Mouse (Mus musculus) liver, embryonic 14.5 days (tissue): ENCODE data around the gene Arnt2.

Experiments
- CTCF ChIP-seq: IDR thresholded peaks from 2 replicates; pipeline ENCODE4 v1.5.1; 2016; ENCODE audit warnings: antibody characterized with exemption, low read depth, control low read depth
- EP300 ChIP-seq: IDR thresholded peaks from 2 replicates; pipeline ENCODE4 v1.6.1; 2016; ENCODE audit warnings: antibody characterized with exemption, low read depth

DNA sequence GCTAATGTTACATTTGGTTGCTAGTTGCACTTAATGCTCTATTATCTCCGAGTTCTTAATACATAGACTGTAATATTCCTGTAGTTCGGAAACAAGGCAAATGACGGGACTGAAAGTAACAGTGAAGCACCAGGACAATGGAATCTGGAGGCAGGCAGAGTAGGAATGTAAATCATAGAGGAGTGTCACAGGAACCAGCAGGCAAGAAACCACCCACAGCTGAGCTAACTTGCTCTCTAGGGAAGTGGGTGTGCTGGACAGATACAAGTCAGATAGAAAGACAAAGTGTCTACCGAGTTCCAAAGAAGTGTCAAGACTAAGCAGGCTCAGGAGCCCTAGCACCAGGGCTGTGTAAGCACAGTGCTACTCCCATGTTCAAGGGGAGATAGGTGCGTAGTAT is 32.6 kb downstream of the Arnt2 start:
- TF ChIP-seq CTCF (no peak), EP300 (no peak)
